Mouse (Mus musculus): Measurements from ENCODE around the gene Ipcef1.

- TF ChIP-seq POLR2A (IDR thresholded peaks at IDR 0.05; ENCODE audit: low read depth, low read length): no peak
- TF ChIP-seq CTCF (conservative IDR thresholded peaks at IDR 0.05; ENCODE audit: insufficient read depth, insufficient read length, low read depth, low read length): no peak
Observed at GRCm38 (mm10) chr10:6980236-6980635, 72.0 kb downstream of the Ipcef1 start.
